Mouse (Mus musculus) brain, embryonic 14.5 days (tissue): Measurements from ENCODE around the gene Ctsd.
A peak's percentile ranks its signal among the peaks of the same experiment; 100 is the strongest.

Source experiments
- CTCF ChIP-seq: fragments of 200-500 bp; IDR thresholded peaks from 2 replicates; pipeline ENCODE4 v1.5.1; 2012; ENCODE audit warnings: inconsistent platforms, mild to moderate bottlenecking, moderate library complexity, borderline replicate concordance; ENCODE audit not compliant: insufficient read depth, insufficient read length; ENCODE audit errors: extremely low read depth
- POLR2A ChIP-seq: fragments of 200-500 bp; IDR thresholded peaks from 2 replicates; pipeline ENCODE4 v1.6.1; 2012; ENCODE audit warnings: mild to moderate bottlenecking, inconsistent platforms, borderline replicate concordance; ENCODE audit not compliant: poor library complexity, insufficient read depth, insufficient read length, severe bottlenecking; ENCODE audit errors: extremely low read depth

DNA sequence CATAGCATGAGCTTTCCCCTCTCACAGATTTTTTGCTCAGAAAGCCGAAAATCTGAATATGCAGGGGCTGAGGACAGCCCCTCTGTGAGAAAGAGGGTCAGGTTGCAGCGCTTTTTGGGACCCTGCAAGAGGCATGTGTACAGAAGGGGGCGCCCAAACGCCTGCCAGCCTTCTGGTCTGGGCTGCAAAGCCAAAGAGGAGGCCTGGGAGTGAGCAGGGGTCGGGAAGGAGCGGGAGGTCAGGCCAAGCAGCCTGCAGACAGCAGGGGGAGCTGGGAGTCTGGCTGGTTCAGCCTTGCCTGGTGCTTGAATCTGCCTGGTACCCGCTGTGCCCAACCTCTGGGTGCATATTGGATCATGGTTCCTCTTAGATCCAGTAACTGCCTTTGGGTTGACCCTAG is 40.4 kb upstream of the Ctsd start:
- TF ChIP-seq CTCF (peak; percentile 54; the same call in 1 of the 2 replicates), POLR2A (no peak)
